Mouse (Mus musculus): Measurements from ENCODE around the gene Rps11. TPM values are rescaled to one million over a fixed set of nuclear protein-coding genes. Genes with fewer than 3 reads are reported as not detected.

Rps11 gene
- polyA plus RNA-seq, 1 experiment from 2014 or later = 646 TPM

DNA sequence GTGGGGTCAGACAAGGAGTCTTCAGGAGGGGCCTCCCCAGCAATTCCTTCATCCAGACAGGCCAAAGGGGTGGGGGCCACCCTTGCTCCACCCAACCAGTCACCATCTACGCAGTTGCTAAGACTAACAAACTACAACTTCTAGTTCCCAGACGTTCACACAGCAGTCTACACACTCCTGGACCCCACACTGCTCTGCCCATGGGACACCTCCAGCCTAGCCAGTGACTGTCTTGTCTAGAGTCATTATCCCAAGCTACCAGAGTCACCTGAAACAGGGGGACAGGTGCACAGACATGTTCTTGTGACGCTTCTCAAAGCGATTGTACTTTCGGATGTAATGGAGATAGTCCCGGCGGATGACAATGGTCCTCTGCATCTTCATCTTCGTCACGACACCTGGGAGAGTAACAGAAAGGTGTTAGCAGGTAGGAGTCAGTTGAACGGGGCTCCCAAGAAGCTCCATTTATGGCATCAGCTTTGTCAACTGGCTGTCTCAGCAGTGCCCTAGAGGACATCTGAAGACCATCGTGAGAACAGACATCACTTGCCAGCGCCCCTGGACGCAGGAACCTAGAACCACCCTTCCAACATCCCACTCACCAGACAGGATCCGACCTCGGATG, 1.6 kb downstream of the Rps11 start:
- peak overlapping the region; percentile 77 for H3K4me3 ChIP-seq (ENCODE audit: low read depth, low read length)
- H3K9me3 ChIP-seq (replicated peaks; ENCODE audit: control insufficient read depth, low read length) = no peaks in the 10 kb centered on the region
- H3K27ac ChIP-seq (ENCODE audit: low read length) = no peak overlapping the region
- no peaks in the 10 kb centered on the region for H3K27me3 ChIP-seq (ENCODE audit: control insufficient read depth, insufficient read depth, low read depth, low read length)
- ATAC-seq (ENCODE audit: low read depth) = no peak
- 62% methylated on average over 15 of the region's 15 CpGs for WGBS (ENCODE audit: insufficient replicate concordance)
- H3K4me1 ChIP-seq (ENCODE audit: control insufficient read depth, low read depth, low read length) = peaks cover 46% of the 10 kb centered on the region
- H3K36me3 ChIP-seq (ENCODE audit: control insufficient read depth, insufficient read depth) = peaks cover 48% of the 10 kb centered on the region
- H3K9ac ChIP-seq (ENCODE audit: low read depth, low read length) = peak overlapping the region; percentile 79; the same call in 1 of the 2 replicates
- H3K4me2 ChIP-seq (ENCODE audit: low read depth, low read length) = peak overlapping the region; percentile 77

DNA sequence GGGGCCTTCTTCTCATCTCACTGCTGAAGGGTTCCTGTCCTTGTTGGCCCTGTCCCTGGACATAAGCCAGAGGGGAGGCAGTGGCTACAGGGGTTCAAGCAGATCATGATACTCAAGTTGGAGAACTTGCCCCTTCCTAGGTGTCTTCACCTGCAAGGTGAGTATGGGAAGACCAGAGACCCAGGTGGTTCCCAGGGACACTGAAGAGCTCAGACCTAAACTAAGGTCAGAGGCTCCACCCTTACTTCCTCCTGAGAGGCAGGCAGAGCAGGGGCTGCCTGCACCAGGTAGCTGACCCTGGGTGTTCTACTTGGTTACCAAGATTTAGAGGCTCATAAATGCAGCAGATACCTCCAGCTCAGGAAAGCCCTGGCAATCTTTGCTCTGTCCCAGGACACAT, 2.3 kb downstream of the Rps11 start:
- Histone ChIP-seq H3K4me2 (ENCODE audit: low read depth, low read length) (no peak overlapping the region), H3K4me3 (ENCODE audit: low read depth, low read length) (no peak overlapping the region), H3K36me3 (ENCODE audit: control insufficient read depth, insufficient read depth) (peaks cover 43% of the 10 kb centered on the region), H3K9ac (ENCODE audit: low read depth, low read length) (no peak overlapping the region), H3K9me3 (replicated peaks; ENCODE audit: control insufficient read depth, low read length) (no peaks in the 10 kb centered on the region), H3K27ac (ENCODE audit: low read length) (no peak overlapping the region), H3K4me1 (ENCODE audit: control insufficient read depth, low read depth, low read length) (peaks cover 39% of the 10 kb centered on the region), H3K27me3 (ENCODE audit: control insufficient read depth, insufficient read depth, low read depth, low read length) (no peaks in the 10 kb centered on the region)
- ATAC-seq (ENCODE audit: low read depth) = no peak

DNA sequence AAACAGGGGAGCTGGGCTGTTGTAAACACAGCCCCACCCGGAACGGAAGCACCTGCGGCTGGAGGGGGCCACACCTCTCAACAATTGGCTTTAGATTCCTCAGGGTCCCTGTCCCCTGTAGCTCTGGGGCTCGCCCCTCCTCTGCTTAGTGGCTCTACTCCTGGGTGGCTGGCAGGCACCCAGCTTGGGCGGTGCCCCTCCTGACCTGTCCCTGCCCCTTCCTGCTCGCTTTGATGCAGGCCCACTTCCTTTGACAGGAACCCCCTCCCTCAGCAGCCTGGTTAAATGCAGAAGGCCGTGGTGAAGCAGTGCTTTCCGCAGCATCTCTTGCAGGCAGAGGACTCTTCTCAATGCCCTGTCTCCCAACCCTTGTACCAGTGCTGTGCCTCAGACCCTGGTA, 2.8 kb downstream of the Rps11 start:
- H3K4me3 ChIP-seq (ENCODE audit: low read depth, low read length) = no peak overlapping the region

DNA sequence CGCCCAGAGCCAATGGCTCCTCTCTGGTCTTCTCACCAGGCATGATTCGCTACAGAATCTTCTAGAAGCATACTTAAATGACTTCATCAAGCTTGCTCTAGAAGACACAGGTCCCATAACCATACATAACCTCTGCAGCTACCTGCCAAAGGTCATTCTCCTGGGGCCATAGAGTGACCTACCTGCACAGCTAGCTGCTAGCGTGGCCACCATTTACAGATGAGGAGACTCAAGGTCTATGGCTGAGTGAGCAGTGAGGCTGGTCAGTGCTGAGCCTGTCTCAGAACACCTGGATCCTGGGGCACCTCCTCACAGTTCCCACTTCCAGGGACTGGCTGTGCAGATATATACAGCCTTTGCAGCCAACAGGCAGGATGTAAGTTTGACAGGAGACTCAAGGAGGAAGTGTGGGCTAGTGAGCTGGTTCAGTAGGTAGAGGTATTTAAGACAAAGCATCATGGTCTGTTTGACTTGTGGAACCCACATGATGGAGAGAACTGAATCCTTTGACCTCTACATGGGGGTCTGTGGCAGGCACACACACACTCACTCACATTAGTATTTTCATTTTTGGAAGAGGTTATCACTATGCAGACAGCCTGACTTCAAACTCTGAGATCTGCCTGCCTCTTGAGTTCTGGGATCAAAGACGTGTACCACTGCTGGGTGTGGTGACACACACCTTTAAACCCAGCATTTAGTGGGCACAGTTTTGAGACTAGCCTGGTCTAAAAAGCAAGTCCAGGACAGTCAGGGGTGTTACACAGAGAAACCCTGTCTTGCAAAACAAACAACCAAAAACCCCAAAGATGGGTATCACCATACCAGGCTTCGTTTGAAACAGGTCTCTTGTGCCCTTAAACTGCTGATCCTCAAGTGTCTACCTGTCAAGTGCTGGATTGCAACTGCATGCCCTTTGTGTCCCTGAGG, 4.2 kb downstream of the Rps11 start:
- Histone ChIP-seq H3K27ac (ENCODE audit: low read length) (no peak overlapping the region), H3K4me2 (ENCODE audit: low read depth, low read length) (no peak overlapping the region), H3K4me1 (ENCODE audit: control insufficient read depth, low read depth, low read length) (peaks cover 28% of the 10 kb centered on the region), H3K36me3 (ENCODE audit: control insufficient read depth, insufficient read depth) (peaks cover 26% of the 10 kb centered on the region), H3K9me3 (replicated peaks; ENCODE audit: control insufficient read depth, low read length) (no peaks in the 10 kb centered on the region), H3K9ac (ENCODE audit: low read depth, low read length) (no peak overlapping the region), H3K27me3 (ENCODE audit: control insufficient read depth, insufficient read depth, low read depth, low read length) (no peaks in the 10 kb centered on the region), H3K4me3 (ENCODE audit: low read depth, low read length) (no peak overlapping the region)
- 49% methylated on average over 5 of the region's 5 CpGs for WGBS (ENCODE audit: insufficient replicate concordance)
- no peak for ATAC-seq (ENCODE audit: low read depth)

More for the DNA sequence above, 2.8 kb downstream of the Rps11 start:
- Histone ChIP-seq H3K4me1 (ENCODE audit: control insufficient read depth, low read depth, low read length) (peaks cover 33% of the 10 kb centered on the region), H3K36me3 (ENCODE audit: control insufficient read depth, insufficient read depth) (peaks cover 38% of the 10 kb centered on the region), H3K9ac (ENCODE audit: low read depth, low read length) (no peak overlapping the region), H3K9me3 (replicated peaks; ENCODE audit: control insufficient read depth, low read length) (no peaks in the 10 kb centered on the region), H3K27ac (ENCODE audit: low read length) (no peak overlapping the region), H3K27me3 (ENCODE audit: control insufficient read depth, insufficient read depth, low read depth, low read length) (no peaks in the 10 kb centered on the region), H3K4me2 (ENCODE audit: low read depth, low read length) (no peak overlapping the region)
- no peak for ATAC-seq (ENCODE audit: low read depth)
- 27% methylated on average over 8 of the region's 8 CpGs for WGBS (ENCODE audit: insufficient replicate concordance)

DNA sequence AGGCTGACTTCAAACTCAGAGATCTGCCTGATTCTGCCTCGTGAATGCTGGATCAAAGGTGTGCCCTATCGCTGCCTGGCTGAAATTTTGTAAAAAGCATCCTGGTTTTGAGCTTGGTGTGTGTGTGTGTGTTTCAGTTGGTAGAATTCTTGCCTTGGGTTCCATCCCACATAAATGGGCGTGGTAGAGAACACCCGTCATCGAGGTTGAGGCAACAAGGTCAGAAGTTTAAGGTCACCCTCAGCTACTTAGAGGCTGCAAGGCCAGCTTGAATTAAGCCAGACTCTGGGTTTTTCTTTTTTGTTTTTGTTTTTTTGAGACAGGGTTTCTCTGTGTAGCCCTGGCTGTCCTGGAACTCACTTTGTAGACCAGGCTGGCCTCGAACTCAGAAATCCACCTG, 5.9 kb downstream of the Rps11 start:
- WGBS (ENCODE audit: insufficient replicate concordance) = 64% methylated on average over 6 of the region's 6 CpGs

DNA sequence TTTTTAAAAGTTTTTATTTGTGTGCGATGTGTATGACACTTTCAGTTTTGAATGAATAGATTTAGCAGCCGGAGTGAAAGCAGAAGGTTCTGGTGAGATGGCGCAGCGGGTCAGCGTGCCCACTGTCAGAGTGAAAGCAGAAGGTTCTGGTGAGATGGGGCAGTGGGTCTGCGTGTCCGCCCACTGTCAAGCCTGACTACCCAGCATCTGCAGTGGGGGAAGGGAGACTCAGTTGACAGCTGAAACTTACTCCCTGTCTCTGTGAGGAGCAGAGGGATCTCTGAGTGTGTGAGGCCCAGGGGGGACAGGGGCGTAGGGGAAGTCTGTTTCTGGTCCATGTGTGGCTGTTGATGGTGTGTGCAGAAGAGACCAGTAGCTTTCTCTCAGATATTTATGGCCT, 6.7 kb downstream of the Rps11 start:
- 56% methylated on average over 8 of the region's 8 CpGs for WGBS (ENCODE audit: insufficient replicate concordance)
- Histone ChIP-seq H3K4me2 (ENCODE audit: low read depth, low read length) (no peak overlapping the region), H3K4me1 (ENCODE audit: control insufficient read depth, low read depth, low read length) (peaks cover 29% of the 10 kb centered on the region), H3K27ac (ENCODE audit: low read length) (no peak overlapping the region), H3K9ac (ENCODE audit: low read depth, low read length) (no peak overlapping the region; the same call in 1 of the 2 replicates), H3K27me3 (ENCODE audit: control insufficient read depth, insufficient read depth, low read depth, low read length) (no peaks in the 10 kb centered on the region), H3K36me3 (ENCODE audit: control insufficient read depth, insufficient read depth) (peaks cover 23% of the 10 kb centered on the region), H3K9me3 (replicated peaks; ENCODE audit: control insufficient read depth, low read length) (no peaks in the 10 kb centered on the region), H3K4me3 (ENCODE audit: low read depth, low read length) (no peak overlapping the region)
- no peak for ATAC-seq (ENCODE audit: low read depth)

More for the DNA sequence above, 5.9 kb downstream of the Rps11 start:
- Histone ChIP-seq H3K4me2 (ENCODE audit: low read depth, low read length) (no peak overlapping the region), H3K36me3 (ENCODE audit: control insufficient read depth, insufficient read depth) (peaks cover 26% of the 10 kb centered on the region), H3K4me3 (ENCODE audit: low read depth, low read length) (no peak overlapping the region), H3K27me3 (ENCODE audit: control insufficient read depth, insufficient read depth, low read depth, low read length) (no peaks in the 10 kb centered on the region), H3K27ac (ENCODE audit: low read length) (no peak overlapping the region), H3K9ac (ENCODE audit: low read depth, low read length) (no peak overlapping the region), H3K9me3 (replicated peaks; ENCODE audit: control insufficient read depth, low read length) (no peaks in the 10 kb centered on the region), H3K4me1 (ENCODE audit: control insufficient read depth, low read depth, low read length) (peaks cover 30% of the 10 kb centered on the region)
- ATAC-seq (ENCODE audit: low read depth) = no peak

DNA sequence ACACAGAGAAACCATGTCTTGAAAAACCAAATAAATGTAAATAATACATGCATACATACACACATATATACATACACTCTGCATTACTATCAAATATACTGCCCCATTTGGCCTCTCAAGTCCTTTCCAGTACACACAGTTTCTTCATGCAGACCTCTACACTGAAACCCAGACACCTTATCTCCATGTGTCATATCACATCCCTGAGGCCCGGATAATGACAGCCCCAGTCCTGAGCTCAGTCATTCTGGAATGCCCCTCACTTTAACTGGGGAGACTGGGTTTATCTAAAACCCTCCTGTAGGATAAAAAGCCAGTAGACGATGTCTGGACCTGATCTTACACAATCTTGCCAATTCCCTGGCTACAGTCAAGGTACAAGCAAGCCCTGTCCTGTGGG, 10.8 kb downstream of the Rps11 start:
- 0 out of 2 replicates have a peak, but pooled peaks have one; percentile 24 for ATAC-seq (ENCODE audit: low read depth)
- Histone ChIP-seq H3K4me3 (ENCODE audit: low read depth, low read length) (no peak overlapping the region), H3K27ac (ENCODE audit: low read length) (no peak overlapping the region), H3K9ac (ENCODE audit: low read depth, low read length) (no peak overlapping the region), H3K4me1 (ENCODE audit: control insufficient read depth, low read depth, low read length) (peaks cover 17% of the 10 kb centered on the region), H3K9me3 (replicated peaks; ENCODE audit: control insufficient read depth, low read length) (no peaks in the 10 kb centered on the region), H3K4me2 (ENCODE audit: low read depth, low read length) (no peak overlapping the region), H3K27me3 (ENCODE audit: control insufficient read depth, insufficient read depth, low read depth, low read length) (no peaks in the 10 kb centered on the region), H3K36me3 (ENCODE audit: control insufficient read depth, insufficient read depth) (no peaks in the 10 kb centered on the region)
- 21% methylated on average over 2 of the region's 2 CpGs for WGBS (ENCODE audit: insufficient replicate concordance)

DNA sequence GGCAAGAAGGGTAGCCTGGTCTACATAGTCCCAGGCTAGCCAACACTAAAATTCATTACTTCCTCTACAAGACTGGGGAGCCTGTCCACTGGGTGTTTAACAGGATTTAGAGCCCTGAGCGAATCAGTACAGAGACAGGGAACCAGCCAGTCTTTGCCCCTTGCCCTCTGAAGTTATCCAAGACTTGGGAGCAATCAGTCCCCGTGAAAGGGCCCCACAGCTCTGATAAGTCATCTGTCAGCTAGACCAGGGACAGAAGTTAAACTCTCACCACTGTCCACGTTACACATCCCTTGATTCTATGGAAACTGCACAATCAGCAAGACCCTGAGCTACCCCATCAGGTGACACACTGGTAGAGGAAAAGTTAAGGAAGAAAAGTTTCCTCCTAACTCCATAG, 11.7 kb downstream of the Rps11 start:
- no peak overlapping the region for H3K9ac ChIP-seq (ENCODE audit: low read depth, low read length)
- no peaks in the 10 kb centered on the region for H3K9me3 ChIP-seq (replicated peaks; ENCODE audit: control insufficient read depth, low read length)
- H3K27ac ChIP-seq (ENCODE audit: low read length) = no peak overlapping the region
- ATAC-seq (ENCODE audit: low read depth) = no peak
- H3K36me3 ChIP-seq (ENCODE audit: control insufficient read depth, insufficient read depth) = no peaks in the 10 kb centered on the region
- H3K4me2 ChIP-seq (ENCODE audit: low read depth, low read length) = no peak overlapping the region
- H3K4me1 ChIP-seq (ENCODE audit: control insufficient read depth, low read depth, low read length) = peaks cover 17% of the 10 kb centered on the region
- 22% methylated on average over 3 of the region's 3 CpGs for WGBS (ENCODE audit: insufficient replicate concordance)
- no peak overlapping the region for H3K4me3 ChIP-seq (ENCODE audit: low read depth, low read length)
- H3K27me3 ChIP-seq (ENCODE audit: control insufficient read depth, insufficient read depth, low read depth, low read length) = no peaks in the 10 kb centered on the region

DNA sequence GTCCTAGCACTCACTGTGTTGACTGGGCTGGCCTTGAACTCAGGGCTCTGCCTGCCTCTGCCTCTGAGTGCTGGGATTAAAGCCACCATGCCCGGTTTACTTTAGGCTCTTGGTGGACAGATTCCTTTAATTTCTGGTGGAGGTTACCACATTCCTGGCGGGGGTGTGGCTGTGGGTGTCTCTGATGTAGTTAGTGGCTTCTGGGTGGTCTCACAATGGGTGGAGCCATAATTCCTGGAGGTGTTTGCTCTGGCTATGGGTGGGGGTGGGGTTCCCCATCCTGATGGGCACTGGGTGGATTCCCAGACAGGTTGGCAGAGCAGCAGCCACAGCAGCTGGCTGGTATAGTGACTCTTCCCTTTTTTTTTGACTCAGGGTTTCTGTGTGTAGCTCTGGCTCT, 12.3 kb downstream of the Rps11 start:
- Histone ChIP-seq H3K9me3 (replicated peaks; ENCODE audit: control insufficient read depth, low read length) (no peaks in the 10 kb centered on the region), H3K36me3 (ENCODE audit: control insufficient read depth, insufficient read depth) (no peaks in the 10 kb centered on the region), H3K4me1 (ENCODE audit: control insufficient read depth, low read depth, low read length) (peaks cover 17% of the 10 kb centered on the region), H3K4me2 (ENCODE audit: low read depth, low read length) (no peak overlapping the region), H3K4me3 (ENCODE audit: low read depth, low read length) (no peak overlapping the region), H3K9ac (ENCODE audit: low read depth, low read length) (no peak overlapping the region), H3K27ac (ENCODE audit: low read length) (no peak overlapping the region), H3K27me3 (ENCODE audit: control insufficient read depth, insufficient read depth, low read depth, low read length) (no peaks in the 10 kb centered on the region)
- ATAC-seq (ENCODE audit: low read depth) = no peak
- 51% methylated on average over 2 of the region's 2 CpGs for WGBS (ENCODE audit: insufficient replicate concordance)
